Mouse (Mus musculus): ENCODE measurements at regions not wholly inside any gene's neighbourhood (a gene's known extent, or its start where the extent isn't known, plus 50 kb on each side); places are given as distances from the start of the nearest gene placed in this dataset.

GRCm38 (mm10) chr8:26883770-26884169 lies 93.4 kb upstream of the Zfp703 start:
- DNase-seq (ENCODE audit: low read depth): no peak

GRCm38 (mm10) chr8:26884350-26884749 lies 92.8 kb upstream of the Zfp703 start:
- no peak for DNase-seq (ENCODE audit: low read depth)

GRCm38 (mm10) chr8:26885365-26885764 lies 91.8 kb upstream of the Zfp703 start:
- no peak for DNase-seq (ENCODE audit: low read depth)

- peak; percentile 42 for DNase-seq (ENCODE audit: low read depth)
Observed at GRCm38 (mm10) chr8:26886783-26887486, 90.2 kb upstream of the Zfp703 start.

- DNase-seq (ENCODE audit: low read depth): no peak
Observed at GRCm38 (mm10) chr8:26887551-26887950, 89.6 kb upstream of the Zfp703 start.

GRCm38 (mm10) chr8:26888050-26888449 lies 89.1 kb upstream of the Zfp703 start:
- no peak for DNase-seq (ENCODE audit: low read depth)

- DNase-seq (ENCODE audit: low read depth): no peak
Observed at GRCm38 (mm10) chr8:26891881-26892280, 85.2 kb upstream of the Zfp703 start.

GRCm38 (mm10) chr8:26892380-26892779 lies 84.7 kb upstream of the Zfp703 start:
- no peak for DNase-seq (ENCODE audit: low read depth)

GRCm38 (mm10) chr8:26895867-26896266 lies 81.3 kb upstream of the Zfp703 start:
- DNase-seq (ENCODE audit: low read depth): no peak

- no peak for DNase-seq (ENCODE audit: low read depth)
Observed at GRCm38 (mm10) chr8:26903289-26903688, 73.8 kb upstream of the Zfp703 start.

- no peak for DNase-seq (ENCODE audit: low read depth)
Observed at GRCm38 (mm10) chr8:26906257-26906656, 70.9 kb upstream of the Zfp703 start.

- DNase-seq (ENCODE audit: low read depth): no peak
Observed at GRCm38 (mm10) chr8:26907347-26908170, 69.6 kb upstream of the Zfp703 start.

GRCm38 (mm10) chr8:26910186-26910585 lies 66.9 kb upstream of the Zfp703 start:
- DNase-seq (ENCODE audit: low read depth): no peak

- peak; percentile 31 for DNase-seq (ENCODE audit: low read depth)
Observed at GRCm38 (mm10) chr8:26913562-26914529, 63.3 kb upstream of the Zfp703 start.

- no peak for DNase-seq (ENCODE audit: low read depth)
Observed at GRCm38 (mm10) chr8:26915731-26916130, 61.4 kb upstream of the Zfp703 start.

- peak; percentile 38 for DNase-seq (ENCODE audit: low read depth)
Observed at GRCm38 (mm10) chr8:26921531-26922177, 55.5 kb upstream of the Zfp703 start.

GRCm38 (mm10) chr8:26922178-26922540 lies 55.0 kb upstream of the Zfp703 start:
- no peak for DNase-seq (ENCODE audit: low read depth)

GRCm38 (mm10) chr8:26923166-26923565 lies 54.0 kb upstream of the Zfp703 start:
- no peak for DNase-seq (ENCODE audit: low read depth)

Data from NIH3T3 (cell line).